ENCODE assay signal across 8 mouse cellular contexts in genomic region chr12:84174871-84175270, GRCm38 (mm10). TPM values are rescaled to one million over a fixed set of nuclear protein-coding genes. Genes with fewer than 3 reads are reported as not detected.
A peak's percentile ranks its signal among the peaks of the same experiment; 100 is the strongest.
DNase-seq lines count a peak whose midpoint lies in the region; ATAC-seq and TF ChIP-seq lines count a peak whose summit lies in the region.

No protein-coding gene starts in this region.

- no peak for TF ChIP-seq CTCF in spleen, adult 2 months (IDR thresholded peaks at IDR 0.05; ENCODE audit: extremely low read depth, insufficient read depth, insufficient read length, insufficient replicate concordance)

- H3K4me1 ChIP-seq in spleen, adult 2 months (ENCODE audit: control insufficient read depth, insufficient read depth, insufficient read length) = peaks cover 51% of the 10 kb centered on the region
- peaks cover 62% of the 10 kb centered on the region for H3K4me1 ChIP-seq in intestine, embryonic 15.5 days (replicated peaks)
- H3K4me1 ChIP-seq in liver, embryonic 15.5 days (replicated peaks) = peaks cover 92% of the 10 kb centered on the region

- DNase-seq in spleen, adult 2 months (ENCODE audit: low read depth in 1 of 2, low spot score in 2 of 2) = peak in 1 of 2 experiments; percentile 3
- no peak for DNase-seq in spleen, postnatal 36 days (ENCODE audit: low spot score in 2 of 2)
- peak; percentile 84 for DNase-seq in gastrocnemius, postnatal 14 days
- peak; percentile 75 for DNase-seq in skeletal muscle tissue, adult 2 months (ENCODE audit: low read depth, low spot score)
- DNase-seq in left cerebral cortex, adult 8-10 months (ENCODE audit: low spot score in 2 of 2) = no peak
- DNase-seq in frontal cortex, postnatal 25 days (ENCODE audit: low spot score in 2 of 2) = no peak

- H3K4me3 ChIP-seq in spleen, adult 2 months (ENCODE audit: extremely low read depth, insufficient read depth, insufficient read length) = no peak overlapping the region
- H3K4me3 ChIP-seq in intestine, embryonic 15.5 days (replicated peaks) = 0 out of 2 replicates have a peak overlapping the region, but pooled peaks have one; percentile 5
- H3K4me3 ChIP-seq in liver, embryonic 15.5 days (replicated peaks) = peak overlapping the region; percentile 62

- no peak overlapping the region for H3K9ac ChIP-seq in intestine, embryonic 15.5 days
- H3K9ac ChIP-seq in liver, embryonic 15.5 days = peak overlapping the region; percentile 41

- TF ChIP-seq POLR2A in spleen, adult 2 months (IDR thresholded peaks at IDR 0.05; ENCODE audit: low read depth, low read length) = no peak

- ATAC-seq in intestine, embryonic 15.5 days = peak; percentile 66
- ATAC-seq in liver, embryonic 15.5 days (ENCODE audit: insufficient read depth) = peak; percentile 10; the same call in 1 of the 2 replicates

- H3K27ac ChIP-seq in spleen, adult 2 months (ENCODE audit: insufficient read depth, low read length) = peak overlapping the region; percentile 96
- peak overlapping the region; percentile 98 for H3K27ac ChIP-seq in intestine, embryonic 15.5 days
- peak overlapping the region; percentile 99 for H3K27ac ChIP-seq in liver, embryonic 15.5 days (replicated peaks)

- 44% methylated on average over 6 of the region's 6 CpGs for WGBS in spleen, adult 2 months
- WGBS in intestine, embryonic 15.5 days = 54% methylated on average over 6 of the region's 6 CpGs
- WGBS in liver, embryonic 15.5 days (ENCODE audit: insufficient replicate concordance) = 36% methylated on average over 6 of the region's 6 CpGs

- H3K4me2 ChIP-seq in intestine, embryonic 15.5 days (replicated peaks) = peak overlapping the region; percentile 77
- H3K4me2 ChIP-seq in liver, embryonic 15.5 days = peak overlapping the region; percentile 87

- H3K27me3 ChIP-seq in spleen, adult 2 months (ENCODE audit: control insufficient read depth, insufficient read depth, low read length) = no peaks in the 10 kb centered on the region
- H3K27me3 ChIP-seq in intestine, embryonic 15.5 days (replicated peaks) = no peaks in the 10 kb centered on the region
- H3K27me3 ChIP-seq in liver, embryonic 15.5 days = no peaks in the 10 kb centered on the region

- peaks cover 24% of the 10 kb centered on the region for H3K36me3 ChIP-seq in spleen, adult 2 months (ENCODE audit: control insufficient read depth, insufficient read depth, low read length)
- H3K36me3 ChIP-seq in intestine, embryonic 15.5 days = peaks cover 23% of the 10 kb centered on the region
- H3K36me3 ChIP-seq in liver, embryonic 15.5 days (replicated peaks) = peaks cover 47% of the 10 kb centered on the region

- intact Hi-C loops in gastrocnemius, postnatal 14 days (cut with DNase I; ENCODE audit: low total_unique reads) = no loop called here

- H3K9me3 ChIP-seq in intestine, embryonic 15.5 days = no peaks in the 10 kb centered on the region
- no peaks in the 10 kb centered on the region for H3K9me3 ChIP-seq in liver, embryonic 15.5 days (replicated peaks)

RNA-seq across cellular contexts. Expression of gene Pnma1, which starts 26.6 kb away (rescaled TPM):
- 0.21 and 0.40 TPM in 2 replicates for polyA plus RNA-seq in spleen, adult 2 months (2012; rRNA removed)
- total RNA-seq in gastrocnemius, postnatal 14 days (2021) = under 1 TPM; 0.23 to 0.24 TPM
- polyA plus RNA-seq in intestine, embryonic 15.5 days (2015; fragmentation: Nextera tagmentation; extraction: Ambion mirVana) = 0.59 and 0.63 TPM in 2 replicates
- 0.16 and 0.24 TPM in 2 replicates for polyA plus RNA-seq in liver, embryonic 15.5 days (2015; fragmentation: Nextera tagmentation; extraction: Ambion mirVana)
- total RNA-seq in left cerebral cortex, adult 8-10 months (2022) = 1 to 10 TPM; 5.1 to 6.3 (median 5.8) TPM

RNA-seq across cellular contexts. Expression of gene Elmsan1, which starts 43.8 kb away (rescaled TPM):
- 30.6 and 36.4 TPM in 2 replicates for polyA plus RNA-seq in spleen, adult 2 months (2012; rRNA removed)
- total RNA-seq in gastrocnemius, postnatal 14 days (2021) = 10 to 100 TPM; 10.8 to 11.2 TPM
- 7.2 and 7.7 TPM in 2 replicates for polyA plus RNA-seq in intestine, embryonic 15.5 days (2015; fragmentation: Nextera tagmentation; extraction: Ambion mirVana)
- polyA plus RNA-seq in liver, embryonic 15.5 days (2015; fragmentation: Nextera tagmentation; extraction: Ambion mirVana) = 7.7 and 8.7 TPM in 2 replicates
- total RNA-seq in left cerebral cortex, adult 8-10 months (2022) = 10 to 100 TPM; 17.8 to 23.3 (median 20.3) TPM

Comparison
In these comparisons a context has a peak if more than half of its experiments do, and no peak if none do; other contexts are left out.
1. DNase-seq: peak in gastrocnemius, postnatal 14 days (single experiment) and skeletal muscle tissue, adult 2 months (single experiment); none in spleen, postnatal 36 days (0 of 2), left cerebral cortex, adult 8-10 months (0 of 2) and frontal cortex, postnatal 25 days (0 of 2).
2. Peak in every context shown above with its lines, with median percentiles within 50 percentile points of each other: H3K27ac ChIP-seq.